Mouse (Mus musculus): Measurements from ENCODE around the gene Ralb.

GRCm38 (mm10) chr1:119421576-119422421, 82.8 kb downstream of the Ralb start, which contains the start of gene Inhbb:
- TF ChIP-seq CTCF (IDR thresholded peaks at IDR 0.05) = no peak
- no peak for TF ChIP-seq EP300 (IDR thresholded peaks at IDR 0.05)
